Mouse (Mus musculus) megakaryocyte, embryonic 14.5 days (primary cell): ENCODE measurements at regions not wholly inside any gene's neighbourhood (a gene's known extent, or its start where the extent isn't known, plus 50 kb on each side); places are given as distances from the start of the nearest gene placed in this dataset.

Experiments used
- FLI1 ChIP-seq: IDR thresholded peaks from 2 replicates; pipeline ENCODE4 v1.6.1; 2012; ENCODE audit warnings: low read length, inconsistent platforms, mixed read lengths
- GATA1 ChIP-seq: IDR thresholded peaks from 3 replicates; pipeline ENCODE4 v1.6.1; 2012; ENCODE audit warnings: mixed read lengths, low read length, inconsistent platforms, borderline replicate concordance

DNA sequence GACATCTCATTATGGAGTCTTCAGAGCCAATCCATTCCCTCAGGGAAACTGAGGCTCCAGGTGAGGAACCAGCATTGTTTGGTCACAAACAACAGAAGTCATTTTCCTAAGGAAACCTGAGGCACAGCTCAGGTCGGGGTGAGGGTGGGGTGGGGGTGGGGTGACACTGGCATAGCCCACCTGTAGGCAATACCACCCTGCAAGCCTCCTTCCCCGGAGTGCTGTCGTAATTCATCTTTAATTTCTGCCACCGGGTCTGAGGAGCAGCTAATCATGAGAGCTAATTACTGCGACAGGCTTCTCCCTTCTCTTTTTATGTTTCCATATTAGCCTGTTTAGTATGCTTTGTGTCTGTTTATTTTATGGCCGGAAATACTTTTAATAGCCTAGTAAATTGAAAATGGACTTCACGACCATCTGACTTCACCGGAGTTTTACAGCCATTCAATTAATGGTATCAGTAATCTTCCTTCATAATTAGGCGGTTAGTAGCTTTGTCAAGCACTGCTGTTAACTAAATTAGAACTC lies 276.3 kb downstream of the Rybp start:
- TF ChIP-seq GATA1 (no peak), FLI1 (no peak)
